In genomic region chr2:25579737-25580460, GRCm38 (mm10) we compare ENCODE assay signal across 7 mouse cellular contexts. TPM values are rescaled to one million over a fixed set of nuclear protein-coding genes. Genes with fewer than 3 reads are reported as not detected.
DNase-seq lines count a peak whose midpoint lies in the region; ATAC-seq lines count a peak whose summit lies in the region.

No protein-coding gene starts in this region.

- H3K27me3 ChIP-seq in hindbrain, embryonic 16.5 days (replicated peaks; ENCODE audit: control insufficient read depth, insufficient read depth, low read length) = peaks cover 48% of the 10 kb centered on the region
- peaks cover 56% of the 10 kb centered on the region for H3K27me3 ChIP-seq in limb, embryonic 13.5 days

- H3K9ac ChIP-seq in hindbrain, embryonic 16.5 days (ENCODE audit: low read depth, low read length) = peak overlapping the region; percentile 75; the same call in 1 of the 2 replicates
- H3K9ac ChIP-seq in limb, embryonic 13.5 days = peak overlapping the region; percentile 31; the same call in 1 of the 2 replicates

- peaks cover 3% of the 10 kb centered on the region; the same call in 1 of the 2 replicates for H3K9me3 ChIP-seq in hindbrain, embryonic 16.5 days (ENCODE audit: control insufficient read depth, low read length)
- no peaks in the 10 kb centered on the region for H3K9me3 ChIP-seq in limb, embryonic 13.5 days

- ATAC-seq in hindbrain, embryonic 16.5 days = no peak
- no peak for ATAC-seq in limb, embryonic 13.5 days (ENCODE audit: low FRiP score, low read depth)

- peak; percentile 76 to 77 for DNase-seq in B cell, adult 2 months
- DNase-seq in ES-CJ7 (ENCODE audit: low read depth, low spot score) = peak; percentile 87
- DNase-seq in embryo, embryonic 11 days = peak; percentile 68
- DNase-seq in naive thymus-derived CD4-positive, alpha-beta T cell, adult 2 months (ENCODE audit: low read depth) = peak; percentile 88
- peak; percentile 78 for DNase-seq in thymus, postnatal 25 days

- peaks cover 27% of the 10 kb centered on the region for H3K36me3 ChIP-seq in hindbrain, embryonic 16.5 days (ENCODE audit: control insufficient read depth, insufficient read depth, low read length)
- peaks cover 22% of the 10 kb centered on the region for H3K36me3 ChIP-seq in limb, embryonic 13.5 days

- peak overlapping the region; percentile 14 for H3K4me3 ChIP-seq in hindbrain, embryonic 16.5 days (ENCODE audit: low read length)
- peak overlapping the region; percentile 35 for H3K4me3 ChIP-seq in limb, embryonic 13.5 days

- H3K4me2 ChIP-seq in hindbrain, embryonic 16.5 days (ENCODE audit: low read length) = peak overlapping the region; percentile 83
- H3K4me2 ChIP-seq in limb, embryonic 13.5 days (replicated peaks) = peak overlapping the region; percentile 58

- no peak overlapping the region for H3K27ac ChIP-seq in hindbrain, embryonic 16.5 days (ENCODE audit: low read depth, low read length)
- no peak overlapping the region for H3K27ac ChIP-seq in limb, embryonic 13.5 days

- peaks cover 52% of the 10 kb centered on the region for H3K4me1 ChIP-seq in hindbrain, embryonic 16.5 days (ENCODE audit: control insufficient read depth, insufficient read depth, low read depth, low read length)
- H3K4me1 ChIP-seq in limb, embryonic 13.5 days = peaks cover 80% of the 10 kb centered on the region

- 11% methylated on average over 27 of the region's 27 CpGs for WGBS in hindbrain, embryonic 16.5 days
- 6% methylated on average over 27 of the region's 27 CpGs for WGBS in limb, embryonic 13.5 days

RNA-seq across cellular contexts. Expression of gene Ajm1, which starts 1.7 kb away (rescaled TPM):
- 12.0 and 15.1 TPM in 2 replicates for polyA plus RNA-seq in hindbrain, embryonic 16.5 days (2015; fragmentation: Nextera tagmentation; extraction: Ambion mirVana)
- 0.85 and 1.0 TPM in 2 replicates for polyA plus RNA-seq in limb, embryonic 13.5 days (2015; fragmentation: Nextera tagmentation; extraction: Ambion mirVana)

RNA-seq across cellular contexts. Expression of gene Phpt1, which starts 4.9 kb away (rescaled TPM):
- polyA plus RNA-seq in hindbrain, embryonic 16.5 days (2015; fragmentation: Nextera tagmentation; extraction: Ambion mirVana) = 164 and 178 TPM in 2 replicates
- 163 and 177 TPM in 2 replicates for polyA plus RNA-seq in limb, embryonic 13.5 days (2015; fragmentation: Nextera tagmentation; extraction: Ambion mirVana)

RNA-seq across cellular contexts. Expression of gene Mamdc4, which starts 5.3 kb away (rescaled TPM):
- polyA plus RNA-seq in hindbrain, embryonic 16.5 days (2015; fragmentation: Nextera tagmentation; extraction: Ambion mirVana) = 1.8 and 3.7 TPM in 2 replicates
- 4.9 and 5.8 TPM in 2 replicates for polyA plus RNA-seq in limb, embryonic 13.5 days (2015; fragmentation: Nextera tagmentation; extraction: Ambion mirVana)

RNA-seq across cellular contexts. Expression of gene Edf1, which starts 22.3 kb away (rescaled TPM):
- polyA plus RNA-seq in hindbrain, embryonic 16.5 days (2015; fragmentation: Nextera tagmentation; extraction: Ambion mirVana) = 384 and 413 TPM in 2 replicates
- polyA plus RNA-seq in limb, embryonic 13.5 days (2015; fragmentation: Nextera tagmentation; extraction: Ambion mirVana) = 330 TPM in 2 replicates

RNA-seq across cellular contexts. Expression of gene Rabl6, which starts 28.4 kb away (rescaled TPM):
- polyA plus RNA-seq in hindbrain, embryonic 16.5 days (2015; fragmentation: Nextera tagmentation; extraction: Ambion mirVana) = 65.3 and 71.8 TPM in 2 replicates
- polyA plus RNA-seq in limb, embryonic 13.5 days (2015; fragmentation: Nextera tagmentation; extraction: Ambion mirVana) = 76.9 and 83.8 TPM in 2 replicates
